Mouse (Mus musculus): ENCODE measurements around the gene Pdx1. TPM values are rescaled to one million over a fixed set of nuclear protein-coding genes. Genes with fewer than 3 reads are reported as not detected.

Pdx1 gene
- total RNA-seq (2021) = not detected

GRCm38 (mm10) chr5:147269926-147270672 is at the start of gene Pdx1:
TSS of gene Pdx1 (plus strand) at chr5:147269959.
- peak; percentile 3 for DNase-seq
- intact Hi-C loops (cut with DNase I) = no loop called here

GRCm38 (mm10) chr5:147227354-147228112 is 42.2 kb upstream of the Pdx1 start:
- intact Hi-C loops (cut with DNase I) = loop anchor here (10.0 kb wide), 2 partner anchors 283 to 313 kb away; partner anchors contain the start of gene Gtf3a
- DNase-seq = peak; percentile 94

GRCm38 (mm10) chr5:147235406-147236309 is 34.1 kb upstream of the Pdx1 start:
- no peak for DNase-seq
- intact Hi-C loops (cut with DNase I) = no loop called here

- intact Hi-C loops (cut with DNase I) = no loop called here
Measured at GRCm38 (mm10) chr5:147243908-147244307, 25.9 kb upstream of the Pdx1 start.

GRCm38 (mm10) chr5:147260189-147260588 is 9.6 kb upstream of the Pdx1 start:
- no peak for DNase-seq
- intact Hi-C loops (cut with DNase I) = no loop called here

More at GRCm38 (mm10) chr5:147243908-147244307, 25.9 kb upstream of the Pdx1 start:
- DNase-seq = no peak

- intact Hi-C loops (cut with DNase I) = no loop called here
- DNase-seq = no peak
Measured at GRCm38 (mm10) chr5:147260778-147261177, 9.0 kb upstream of the Pdx1 start.

GRCm38 (mm10) chr5:147261899-147262541 is 7.7 kb upstream of the Pdx1 start:
- DNase-seq = no peak
- intact Hi-C loops (cut with DNase I) = no loop called here

- intact Hi-C loops (cut with DNase I) = no loop called here
- no peak for DNase-seq
Measured at GRCm38 (mm10) chr5:147263945-147264344, 5.8 kb upstream of the Pdx1 start.

- no peak for DNase-seq
- intact Hi-C loops (cut with DNase I) = no loop called here
Measured at GRCm38 (mm10) chr5:147267434-147267833, 2.3 kb upstream of the Pdx1 start.

- DNase-seq = no peak
- intact Hi-C loops (cut with DNase I) = no loop called here
Measured at GRCm38 (mm10) chr5:147268728-147269127, 1.0 kb upstream of the Pdx1 start.

- intact Hi-C loops (cut with DNase I) = no loop called here
- no peak for DNase-seq
Measured at GRCm38 (mm10) chr5:147269371-147269770, 388 bp upstream of the Pdx1 start.

GRCm38 (mm10) chr5:147270673-147271655 is 1.2 kb downstream of the Pdx1 start:
- no peak for DNase-seq
- intact Hi-C loops (cut with DNase I) = no loop called here

- intact Hi-C loops (cut with DNase I) = no loop called here
- no peak for DNase-seq
Measured at GRCm38 (mm10) chr5:147272046-147272807, 2.5 kb downstream of the Pdx1 start.

- no peak for DNase-seq
- intact Hi-C loops (cut with DNase I) = no loop called here
Measured at GRCm38 (mm10) chr5:147272808-147273345, 3.1 kb downstream of the Pdx1 start.

GRCm38 (mm10) chr5:147274174-147275141 is 4.7 kb downstream of the Pdx1 start:
- intact Hi-C loops (cut with DNase I) = no loop called here
- peak; percentile 5 for DNase-seq

- no peak for DNase-seq
- intact Hi-C loops (cut with DNase I) = no loop called here
Measured at GRCm38 (mm10) chr5:147275761-147276160, 6.0 kb downstream of the Pdx1 start.
